Mouse (Mus musculus) frontal cortex, adult 2 months (tissue): ENCODE results near the gene Ccdc86. TPM values are rescaled to one million over a fixed set of nuclear protein-coding genes. Genes with fewer than 3 reads are reported as not detected.

Experiments used
- DNase-seq, 2 experiments: peaks; one replicate each; pipeline ENCODE4 v3.0.0; 2022; ENCODE audit warnings: low spot score in 1 of 2; ENCODE audit errors: extremely low spot score in 1 of 2
- polyA plus RNA-seq: library from polyadenylated mRNA; depleted of rRNA; stranded (reverse); fragments of >200 nt; gene quantifications from 2 replicates; pipeline ENCODE4 v1.2.3, GENCODE M21; 2012; rRNA removed

The Ccdc86 gene
- polyA plus RNA-seq = 5.1 and 5.5 TPM in 2 replicates

DNA sequence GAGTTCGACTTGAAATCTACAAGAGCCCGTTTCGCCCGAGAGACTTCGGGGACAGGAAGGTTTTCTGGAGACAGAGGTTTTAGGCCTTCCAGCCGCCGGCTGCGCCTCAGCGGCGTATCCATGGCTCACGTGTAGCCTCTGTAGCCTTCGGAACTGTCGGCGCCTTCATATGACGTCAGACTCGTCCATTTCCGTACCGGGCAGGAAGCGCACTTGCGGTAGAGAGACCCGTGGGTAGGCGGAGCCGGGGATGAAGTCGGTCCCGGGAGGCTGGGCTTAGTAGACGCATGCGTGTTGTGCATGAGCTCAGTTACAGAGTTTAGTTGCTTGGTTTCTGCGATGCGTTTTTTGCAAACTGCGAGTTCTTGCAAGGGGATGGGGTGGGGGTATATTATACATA is at the start of gene Ccdc86:
Gene Ccdc86 (minus strand): TSS at position 155 of the 400 bp plus-strand sequence.
- DNase-seq = peak; percentile 96 to 98

DNA sequence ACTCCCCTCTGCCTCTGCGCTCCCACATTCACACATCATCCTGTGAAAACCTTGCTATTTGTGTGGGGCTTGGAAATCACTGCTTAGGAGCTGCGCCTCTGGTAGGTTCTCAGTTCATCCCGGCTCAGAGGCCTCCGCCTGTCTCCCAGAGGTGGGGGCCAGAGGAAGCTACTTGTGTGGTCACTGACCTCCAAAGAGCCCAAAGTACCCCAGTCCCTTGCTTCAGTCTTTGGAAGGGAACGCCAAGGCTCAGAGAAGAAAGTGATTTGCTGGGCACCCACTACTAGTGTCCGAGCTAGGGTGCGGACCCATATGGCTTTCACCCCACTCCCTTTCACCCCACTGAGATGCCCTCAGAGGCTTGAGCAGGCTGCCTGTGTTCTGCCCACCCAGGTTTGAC is 44.1 kb upstream of the Ccdc86 start, which contains the start of gene Ms4a15:
Gene Ms4a15 (minus strand): TSS at position 101 of the 400 bp plus-strand sequence.
- DNase-seq = no peak

DNA sequence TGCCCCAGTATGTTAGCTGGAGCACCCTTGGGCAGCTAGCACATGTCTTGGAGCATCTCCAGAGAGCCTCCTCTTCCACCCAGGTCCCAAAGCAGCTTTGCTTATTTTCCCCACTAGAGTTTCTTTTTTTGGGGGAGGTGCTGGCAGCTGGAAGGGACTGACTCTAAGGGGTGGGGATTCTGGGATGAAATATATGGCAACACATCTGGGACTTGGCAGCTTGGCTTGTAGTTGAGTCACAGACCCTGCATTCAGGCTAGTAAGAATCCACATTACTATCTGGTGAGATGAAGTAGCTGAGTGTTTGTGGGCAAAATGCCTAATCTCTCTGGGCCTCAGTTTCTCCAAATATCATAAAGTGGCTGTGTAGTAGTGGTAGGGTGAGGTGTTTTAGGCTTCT is 42.8 kb upstream of the Ccdc86 start:
- DNase-seq = no peak

- no peak for DNase-seq
These were observed 41.7 kb upstream of the Ccdc86 start for GRCm38 (mm10) chr19:10990751-10991150.

- no peak for DNase-seq
These were observed 39.5 kb upstream of the Ccdc86 start for GRCm38 (mm10) chr19:10988563-10988962.

GRCm38 (mm10) chr19:10985889-10986288 is 36.8 kb upstream of the Ccdc86 start:
- no peak for DNase-seq

- no peak for DNase-seq
These were observed 35.5 kb upstream of the Ccdc86 start for GRCm38 (mm10) chr19:10984551-10984950.

GRCm38 (mm10) chr19:10983146-10983545 is 34.1 kb upstream of the Ccdc86 start:
- peak in 1 of 2 experiments; percentile 16 for DNase-seq

DNA sequence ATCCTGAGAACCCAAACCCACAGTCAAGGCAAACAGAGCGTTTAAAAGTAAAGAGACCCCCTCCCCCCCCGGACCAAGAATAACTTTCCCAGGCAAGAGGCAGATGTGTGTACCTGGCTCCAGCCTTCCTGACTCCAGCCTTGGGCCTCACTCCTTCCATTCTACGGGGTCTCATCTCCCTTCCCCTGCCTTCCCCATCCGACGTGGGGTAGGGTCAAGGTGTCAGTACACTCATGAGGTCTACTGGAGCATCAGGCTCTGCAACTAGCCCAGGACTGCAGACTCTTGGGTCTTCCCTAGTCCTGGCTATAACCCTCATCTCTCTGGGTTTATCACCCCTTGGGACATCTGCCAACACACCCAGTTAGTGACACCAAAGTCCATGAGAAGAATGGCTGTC is 31.1 kb upstream of the Ccdc86 start:
- no peak for DNase-seq

GRCm38 (mm10) chr19:10979184-10980168 is 30.4 kb upstream of the Ccdc86 start:
- peak; percentile 56 to 79 for DNase-seq

DNA sequence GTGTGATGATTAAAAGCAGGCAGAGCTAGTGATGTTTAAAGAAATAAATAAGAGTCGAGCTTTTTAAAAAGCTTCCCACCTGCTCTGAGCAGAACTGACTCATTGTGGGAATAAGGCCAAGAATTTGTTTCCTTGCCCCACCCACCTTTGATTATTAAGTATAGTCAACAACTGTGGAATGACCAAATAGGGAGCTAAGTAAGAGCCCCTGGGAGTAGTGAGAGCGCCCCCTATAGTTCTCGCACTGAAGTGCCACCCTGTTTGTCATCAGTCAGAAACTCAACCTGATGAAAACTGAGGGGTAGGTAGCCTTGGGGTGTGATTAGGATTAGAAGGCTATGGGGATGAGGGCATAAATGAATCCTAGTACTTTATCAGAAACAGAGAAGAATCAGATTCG is 27.3 kb upstream of the Ccdc86 start:
- peak in 1 of 2 experiments; percentile 15 for DNase-seq

DNA sequence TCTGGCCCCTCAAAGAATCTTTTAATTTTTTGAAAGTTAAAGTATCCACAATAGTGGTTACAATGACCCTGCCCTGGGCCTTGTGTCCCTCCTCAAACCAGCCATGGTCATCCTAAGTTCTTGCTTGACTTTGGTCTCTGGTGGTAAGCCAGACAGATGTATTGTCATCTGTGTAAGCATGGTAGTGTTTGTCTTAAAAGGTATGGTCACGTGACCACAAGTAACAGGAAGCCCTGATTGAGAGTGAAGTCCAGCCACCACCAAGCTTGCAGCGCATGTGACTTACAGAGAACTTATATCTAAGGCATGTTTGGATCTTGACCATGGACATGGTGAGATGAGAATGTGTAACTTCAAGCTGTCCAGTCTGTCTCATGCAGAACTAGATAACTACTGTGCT is 26.1 kb upstream of the Ccdc86 start:
- DNase-seq = no peak

GRCm38 (mm10) chr19:10974238-10974865 is 25.3 kb upstream of the Ccdc86 start, which contains the start of gene Ms4a10:
Gene Ms4a10 (minus strand): TSS chr19:10974670.
- no peak for DNase-seq

- DNase-seq = no peak
These were observed 24.1 kb upstream of the Ccdc86 start for GRCm38 (mm10) chr19:10973187-10973586.

GRCm38 (mm10) chr19:10972660-10973059 is 23.6 kb upstream of the Ccdc86 start:
- DNase-seq = no peak

- no peak for DNase-seq
These were observed 21.4 kb upstream of the Ccdc86 start for GRCm38 (mm10) chr19:10970457-10970856.

GRCm38 (mm10) chr19:10968578-10968977 is 19.5 kb upstream of the Ccdc86 start:
- no peak for DNase-seq

GRCm38 (mm10) chr19:10965721-10966120 is 16.7 kb upstream of the Ccdc86 start:
- DNase-seq = no peak

- DNase-seq = no peak
These were observed 10.9 kb upstream of the Ccdc86 start for GRCm38 (mm10) chr19:10959978-10960346.

- DNase-seq = peak in 1 of 2 experiments; percentile 88
These were observed 10.3 kb upstream of the Ccdc86 start for GRCm38 (mm10) chr19:10959085-10959977.
